Mouse (Mus musculus) small intestine, adult 2 months (tissue): ENCODE measurements around the gene Mad1l1. TPM values are rescaled to one million over a fixed set of nuclear protein-coding genes. Genes with fewer than 3 reads are reported as not detected.

Source experiments
- H3K27ac ChIP-seq: fragments of 200-500 bp; 2 replicates; pipeline ENCODE4 v1.5.1; 2012; ENCODE audit warnings: low read depth, low read length, control low read depth, inconsistent platforms; ENCODE audit not compliant: insufficient read depth
- H3K27me3 ChIP-seq: fragments of 200-500 bp; 2 replicates; pipeline ENCODE4 v1.6.1; 2012; ENCODE audit warnings: mild to moderate bottlenecking, moderate library complexity, low read length, inconsistent platforms; ENCODE audit not compliant: control insufficient read depth, insufficient read depth
- H3K36me3 ChIP-seq: fragments of 200-500 bp; 2 replicates; pipeline ENCODE4 v1.6.1; 2012; ENCODE audit warnings: mild to moderate bottlenecking, low read length, control low read depth, inconsistent platforms; ENCODE audit not compliant: control insufficient read depth, insufficient read depth
- H3K4me1 ChIP-seq: fragments of 200-500 bp; 2 replicates; pipeline ENCODE4 v1.6.1; 2012; ENCODE audit warnings: low read length, inconsistent platforms, mixed read lengths; ENCODE audit not compliant: control insufficient read depth, insufficient read depth, insufficient read length
- H3K4me3 ChIP-seq: fragments of 200-500 bp; 2 replicates; pipeline ENCODE4 v1.5.1; 2012; ENCODE audit warnings: low read depth, mild to moderate bottlenecking, control low read depth, inconsistent platforms, low read length, moderate library complexity
- CTCF ChIP-seq: fragments of 200-500 bp; IDR thresholded peaks from 2 replicates; pipeline ENCODE4 v1.5.1; 2012; ENCODE audit warnings: low read depth, mild to moderate bottlenecking, control low read depth, inconsistent platforms, low read length, moderate library complexity, mixed read lengths; ENCODE audit not compliant: insufficient replicate concordance, insufficient read length; ENCODE audit errors: extremely low read depth
- POLR2A ChIP-seq: fragments of 200-500 bp; IDR thresholded peaks from 2 replicates; pipeline ENCODE4 v1.6.1; 2012; ENCODE audit warnings: low read depth, mild to moderate bottlenecking, control low read depth, inconsistent platforms, low read length, moderate library complexity
- WGBS: fragments of 180-500 bp; shearing (Covaris S2); methylation state at CpG from one replicate; pipeline ENCODE4 v1.1.7; 2018; 5-methylcytosine and 5-hydroxymethylcytosine counted together
- polyA plus RNA-seq: library from polyadenylated mRNA; depleted of rRNA; stranded (reverse); fragments of >200 nt; gene quantifications from 2 replicates; pipeline ENCODE4 v1.2.3, GENCODE M21; 2012

Gene Mad1l1
- polyA plus RNA-seq, 1 experiment: 22.9 TPM

DNA sequence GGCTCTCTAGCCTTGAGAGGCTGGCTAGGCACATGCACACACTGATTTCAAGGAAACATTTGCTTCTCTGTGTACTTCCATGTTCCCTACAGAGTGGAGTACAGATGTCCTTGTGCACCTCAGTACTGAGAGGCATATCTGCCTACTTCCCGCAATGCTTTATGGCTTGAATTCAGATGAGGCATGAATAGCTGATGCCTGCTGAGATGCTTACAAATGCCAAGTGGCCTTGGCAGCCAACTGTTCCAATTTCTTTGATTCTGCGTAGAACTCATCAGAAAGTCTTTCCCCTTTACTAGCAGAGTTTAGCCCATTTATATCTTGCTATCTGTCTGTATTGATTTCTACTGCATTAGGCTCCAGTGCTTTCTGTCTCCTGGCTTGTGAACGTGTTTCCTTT is 202.4 kb downstream of the Mad1l1 start:
- no peak overlapping the region for H3K27ac ChIP-seq
- peaks cover 24% of the 10 kb centered on the region for H3K4me1 ChIP-seq
- H3K4me3 ChIP-seq: no peak overlapping the region
- WGBS: 92% methylated on average over 3 of the region's 3 CpGs
- TF ChIP-seq CTCF: no peak
- TF ChIP-seq POLR2A: no peak
- H3K27me3 ChIP-seq: no peaks in the 10 kb centered on the region
- H3K36me3 ChIP-seq: no peaks in the 10 kb centered on the region

DNA sequence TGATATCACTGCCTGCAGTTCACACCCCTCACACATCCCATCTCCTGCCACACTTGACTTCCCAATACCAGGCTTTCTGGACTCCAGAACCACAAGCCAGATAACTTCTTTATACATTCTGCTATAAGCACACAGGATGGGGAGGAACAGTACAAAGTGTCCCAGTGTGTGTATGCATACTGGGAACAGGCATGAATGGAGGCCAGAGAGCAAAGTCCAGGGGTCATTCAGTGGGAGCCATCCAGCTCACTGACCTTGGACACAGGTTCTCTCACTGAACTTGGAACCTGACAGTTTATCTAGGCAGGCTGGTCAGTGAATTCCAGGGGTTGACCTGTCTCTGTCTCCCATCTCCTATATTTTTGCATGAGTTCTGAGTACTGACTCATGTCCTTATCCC is 203.4 kb downstream of the Mad1l1 start:
- Histone ChIP-seq H3K4me1 (peaks cover 24% of the 10 kb centered on the region), H3K27ac (peak overlapping the region; percentile 32; the same call in 1 of the 2 replicates), H3K27me3 (no peaks in the 10 kb centered on the region), H3K4me3 (no peak overlapping the region), H3K36me3 (no peaks in the 10 kb centered on the region)
- TF ChIP-seq POLR2A: no peak
- TF ChIP-seq CTCF: no peak

GRCm38 (mm10) chr5:140115434-140116271 is 205.7 kb downstream of the Mad1l1 start:
- Histone ChIP-seq H3K4me3 (no peak overlapping the region), H3K4me1 (peaks cover 24% of the 10 kb centered on the region), H3K27me3 (no peaks in the 10 kb centered on the region), H3K27ac (peak overlapping the region; percentile 50), H3K36me3 (0 out of 2 replicates have a peak, but pooled peaks cover 1% of the 10 kb centered on the region)
- no peak for TF ChIP-seq CTCF
- WGBS: 12% methylated on average over 8 of the region's 8 CpGs

- 95% methylated on average over 3 of the region's 3 CpGs for WGBS
- no peak for TF ChIP-seq CTCF
- no peak for TF ChIP-seq POLR2A
- H3K27ac ChIP-seq: no peak overlapping the region
- H3K36me3 ChIP-seq: 0 out of 2 replicates have a peak, but pooled peaks cover 1% of the 10 kb centered on the region
- H3K27me3 ChIP-seq: no peaks in the 10 kb centered on the region
- no peak overlapping the region for H3K4me3 ChIP-seq
- H3K4me1 ChIP-seq: peaks cover 24% of the 10 kb centered on the region
These were observed 206.8 kb downstream of the Mad1l1 start for GRCm38 (mm10) chr5:140114512-140115060.

DNA sequence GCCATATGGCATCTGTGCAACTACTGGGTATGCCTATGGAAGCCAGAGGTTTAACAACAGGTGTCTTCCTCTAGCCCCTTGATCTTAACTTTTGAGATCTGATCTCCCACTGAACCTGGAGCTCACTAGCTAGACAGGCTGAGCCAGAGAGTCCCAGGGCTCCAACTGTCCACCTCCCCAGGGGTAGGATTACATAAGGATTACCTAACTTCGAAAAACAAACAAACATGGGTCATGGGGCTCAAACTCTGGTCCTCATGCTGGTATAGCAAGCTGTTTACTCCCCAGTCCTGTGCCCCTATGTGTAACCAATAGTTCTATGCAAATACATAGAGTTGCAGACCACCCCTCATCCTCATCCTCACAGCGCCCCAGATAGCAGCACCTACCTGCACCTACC is 208.1 kb downstream of the Mad1l1 start:
- no peak overlapping the region for H3K27ac ChIP-seq
- TF ChIP-seq POLR2A: no peak
- TF ChIP-seq CTCF: no peak
- H3K36me3 ChIP-seq: 0 out of 2 replicates have a peak, but pooled peaks cover 1% of the 10 kb centered on the region
- no peak overlapping the region for H3K4me3 ChIP-seq
- no peaks in the 10 kb centered on the region for H3K27me3 ChIP-seq
- WGBS: 80% methylated on average over 2 of the region's 2 CpGs
- peaks cover 24% of the 10 kb centered on the region for H3K4me1 ChIP-seq

GRCm38 (mm10) chr5:140110024-140110423 is 211.3 kb downstream of the Mad1l1 start:
- 0 out of 2 replicates have a peak, but pooled peaks cover 1% of the 10 kb centered on the region for H3K36me3 ChIP-seq
- H3K27me3 ChIP-seq: no peaks in the 10 kb centered on the region
- TF ChIP-seq CTCF (no peak), POLR2A (no peak)
- H3K4me1 ChIP-seq: no peaks in the 10 kb centered on the region; the same call in 1 of the 2 replicates
- no peak overlapping the region for H3K27ac ChIP-seq
- WGBS: 47% methylated on average over 3 of the region's 3 CpGs
- no peak overlapping the region for H3K4me3 ChIP-seq

GRCm38 (mm10) chr5:140107907-140108306 is 213.4 kb downstream of the Mad1l1 start:
- Histone ChIP-seq H3K27me3 (no peaks in the 10 kb centered on the region), H3K4me1 (no peaks in the 10 kb centered on the region), H3K4me3 (no peak overlapping the region), H3K27ac (peak overlapping the region; percentile 26; the same call in 1 of the 2 replicates), H3K36me3 (0 out of 2 replicates have a peak, but pooled peaks cover 1% of the 10 kb centered on the region)
- WGBS: 83% methylated on average over 2 of the region's 2 CpGs
- no peak for TF ChIP-seq CTCF
- no peak for TF ChIP-seq POLR2A
